Mouse (Mus musculus): ENCODE data around the gene Csnk1g1. TPM values are rescaled to one million over a fixed set of nuclear protein-coding genes. Genes with fewer than 3 reads are reported as not detected.

Csnk1g1 gene
- polyA plus RNA-seq, 1 experiment: 20.6 TPM

- H3K4me1 ChIP-seq (ENCODE audit: control insufficient read depth, insufficient read depth, low read length): peaks cover 2% of the 10 kb centered on the region; the same call in 1 of the 2 replicates
- TF ChIP-seq CTCF (IDR thresholded peaks at IDR 0.05; ENCODE audit: extremely low read depth, insufficient read depth, low read length): no peak
- H3K4me3 ChIP-seq (ENCODE audit: insufficient read depth, low read length): no peak overlapping the region
- H3K27ac ChIP-seq (ENCODE audit: insufficient read depth, low read length): no peak overlapping the region
Observed at GRCm38 (mm10) chr9:66092664-66093063, 183.9 kb downstream of the Csnk1g1 start.

Other genes starting within 250 kb of the Csnk1g1 start
- 215 and 220 TPM in 2 replicates for gene Oaz2, start 240.9 kb upstream of the Csnk1g1 start, polyA plus RNA-seq (2012; rRNA removed)
- gene Zfp609, start 81.4 kb upstream of the Csnk1g1 start, polyA plus RNA-seq (2012; rRNA removed): 14.1 and 16.0 TPM in 2 replicates
- 0.59 and 1.1 TPM in 2 replicates for gene Pclaf, start 18.7 kb upstream of the Csnk1g1 start, polyA plus RNA-seq (2012; rRNA removed)
- gene Trip4, start 130 bp upstream of the Csnk1g1 start, polyA plus RNA-seq (2012; rRNA removed): 18.5 and 19.6 TPM in 2 replicates
- gene Ppib, start 151.3 kb downstream of the Csnk1g1 start, polyA plus RNA-seq (2012; rRNA removed): 240 and 243 TPM in 2 replicates
- gene Snx22, start 160.8 kb downstream of the Csnk1g1 start, polyA plus RNA-seq (2012; rRNA removed): 7.2 and 7.3 TPM in 2 replicates
- 90.1 and 93.9 TPM in 2 replicates for gene Snx1, start 217.7 kb downstream of the Csnk1g1 start, polyA plus RNA-seq (2012; rRNA removed)
- gene Ciao2a, start 217.7 kb downstream of the Csnk1g1 start, polyA plus RNA-seq (2012; rRNA removed): 25.0 and 29.0 TPM in 2 replicates
- gene Dapk2, start 249.3 kb downstream of the Csnk1g1 start, polyA plus RNA-seq (2012; rRNA removed): 4.2 and 6.8 TPM in 2 replicates